Mouse (Mus musculus) kidney, embryonic 14.5 days (tissue): Measurements from ENCODE around the gene Ccn5. TPM values are rescaled to one million over a fixed set of nuclear protein-coding genes. Genes with fewer than 3 reads are reported as not detected.

ENCODE experiments used
- ATAC-seq: fragments of 200-750 bp; cut with Nextera tagmentation; 2 replicates; pipeline ENCODE4 v1.8.0; 2017; ENCODE audit warnings: moderate number of reproducible peaks, mild to moderate bottlenecking, moderate TSS enrichment, moderate library complexity; ENCODE audit not compliant: low FRiP score, low TSS enrichment
- H3K27ac ChIP-seq: fragments of 300-500 bp; sonication (generic); 2 replicates; pipeline ENCODE4 v1.5.1; 2014; ENCODE audit warnings: low read depth, mild to moderate bottlenecking, low read length, moderate library complexity, mixed read lengths
- H3K27me3 ChIP-seq: fragments of 300-500 bp; sonication (generic); 2 replicates; pipeline ENCODE4 v1.6.1; 2014; ENCODE audit warnings: mild to moderate bottlenecking, low read length; ENCODE audit not compliant: control insufficient read depth, insufficient read depth
- H3K36me3 ChIP-seq: fragments of 300-500 bp; sonication (generic); 2 replicates; pipeline ENCODE4 v1.6.1; 2014; ENCODE audit warnings: low read length, mixed read lengths; ENCODE audit not compliant: control insufficient read depth, insufficient read depth
- H3K4me1 ChIP-seq: fragments of 300-500 bp; sonication (generic); 2 replicates; pipeline ENCODE4 v1.6.1; 2014; ENCODE audit warnings: low read length, mixed read lengths; ENCODE audit not compliant: control insufficient read depth, insufficient read depth
- H3K4me2 ChIP-seq: fragments of 300-500 bp; sonication (generic); replicated peaks from 2 replicates; pipeline ENCODE4 v1.6.1; 2014; ENCODE audit warnings: low read depth, mild to moderate bottlenecking, low read length
- H3K4me3 ChIP-seq: fragments of 300-500 bp; sonication (generic); 2 replicates; pipeline ENCODE4 v1.5.1; 2014; ENCODE audit warnings: mild to moderate bottlenecking, low read length
- H3K9ac ChIP-seq: fragments of 300-500 bp; sonication (generic); 2 replicates; pipeline ENCODE4 v1.6.1; 2014; ENCODE audit warnings: low read depth, mild to moderate bottlenecking, low read length, moderate library complexity
- H3K9me3 ChIP-seq: fragments of 300-500 bp; sonication (generic); 2 replicates; pipeline ENCODE4 v1.6.1; 2016; ENCODE audit warnings: low read length; ENCODE audit not compliant: control insufficient read depth
- WGBS: fragments of 180-500 bp; shearing (Covaris S2); extraction: QIAGEN DNeasy Blood & Tissue Kit; methylation state at CpG from one replicate; pipeline ENCODE4 v1.1.7; 2014; 5-methylcytosine and 5-hydroxymethylcytosine counted together
- polyA plus RNA-seq: library from polyadenylated mRNA; unstranded; fragments of >200 nt; fragmentation: Nextera tagmentation; extraction: Ambion mirVana; gene quantifications from 2 replicates; pipeline ENCODE4 v1.2.1, GENCODE M21; 2014

The Ccn5 gene
- 0.11 and 0.28 TPM in 2 replicates for polyA plus RNA-seq

GRCm38 (mm10) chr2:163820607-163821006 is at the start of gene Ccn5:
Ccn5 (plus strand) TSS chr2:163820861.
- ATAC-seq, result no peak
- 73% methylated on average over 4 of the region's 4 CpGs for WGBS

GRCm38 (mm10) chr2:163776661-163777060 is 44.0 kb upstream of the Ccn5 start:
- 24% methylated on average over 13 of the region's 13 CpGs for WGBS
- no peak for ATAC-seq

More at GRCm38 (mm10) chr2:163820607-163821006, at the start of gene Ccn5:
- H3K9ac ChIP-seq, result no peak within 1 kb of the TSS
- H3K36me3 ChIP-seq, result no peaks in the 10 kb centered on the region
- 0 out of 2 replicates have a peak, but pooled peaks cover 2% of the 10 kb centered on the region for H3K27me3 ChIP-seq
- H3K4me2 ChIP-seq, result no peak within 1 kb of the TSS
- no peak within 1 kb of the TSS for H3K27ac ChIP-seq
- H3K9me3 ChIP-seq, result no peaks in the 10 kb centered on the region
- peaks cover 3% of the 10 kb centered on the region; the same call in 1 of the 2 replicates for H3K4me1 ChIP-seq
- H3K4me3 ChIP-seq, result no peak within 1 kb of the TSS

GRCm38 (mm10) chr2:163777061-163777460 is 43.6 kb upstream of the Ccn5 start:
- Histone ChIP-seq H3K4me3 (no peak overlapping the region), H3K4me2 (no peak overlapping the region), H3K27ac (no peak overlapping the region), H3K36me3 (no peaks in the 10 kb centered on the region), H3K27me3 (no peaks in the 10 kb centered on the region), H3K9ac (no peak overlapping the region), H3K9me3 (no peaks in the 10 kb centered on the region), H3K4me1 (no peaks in the 10 kb centered on the region)
- 3% methylated on average over 2 of the region's 2 CpGs for WGBS
- ATAC-seq, result no peak

More at GRCm38 (mm10) chr2:163776661-163777060, 44.0 kb upstream of the Ccn5 start:
- H3K9ac ChIP-seq, result no peak overlapping the region
- no peak overlapping the region for H3K27ac ChIP-seq
- H3K36me3 ChIP-seq, result no peaks in the 10 kb centered on the region
- H3K27me3 ChIP-seq, result no peaks in the 10 kb centered on the region
- H3K4me3 ChIP-seq, result no peak overlapping the region
- no peaks in the 10 kb centered on the region for H3K4me1 ChIP-seq
- no peaks in the 10 kb centered on the region for H3K9me3 ChIP-seq
- no peak overlapping the region for H3K4me2 ChIP-seq

- Histone ChIP-seq H3K4me3 (no peak overlapping the region), H3K4me1 (no peaks in the 10 kb centered on the region), H3K27me3 (no peaks in the 10 kb centered on the region), H3K36me3 (no peaks in the 10 kb centered on the region), H3K9ac (no peak overlapping the region), H3K27ac (no peak overlapping the region), H3K9me3 (no peaks in the 10 kb centered on the region), H3K4me2 (no peak overlapping the region)
- WGBS, result 73% methylated on average over 4 of the region's 4 CpGs
- ATAC-seq, result no peak
Measured at GRCm38 (mm10) chr2:163778896-163779295, 41.8 kb upstream of the Ccn5 start.

- no peak overlapping the region for H3K4me3 ChIP-seq
- H3K36me3 ChIP-seq, result no peaks in the 10 kb centered on the region
- H3K27me3 ChIP-seq, result no peaks in the 10 kb centered on the region
- no peak overlapping the region for H3K27ac ChIP-seq
- no peak overlapping the region for H3K9ac ChIP-seq
- WGBS, result 90% methylated on average over 6 of the region's 6 CpGs
- H3K4me1 ChIP-seq, result no peaks in the 10 kb centered on the region
- no peak overlapping the region for H3K4me2 ChIP-seq
- no peaks in the 10 kb centered on the region for H3K9me3 ChIP-seq
- ATAC-seq, result no peak
Measured at GRCm38 (mm10) chr2:163783368-163783767, 37.3 kb upstream of the Ccn5 start.

GRCm38 (mm10) chr2:163783901-163784300 is 36.8 kb upstream of the Ccn5 start:
- no peak overlapping the region for H3K4me3 ChIP-seq
- no peak for ATAC-seq
- WGBS, result 57% methylated on average over 4 of the region's 4 CpGs

GRCm38 (mm10) chr2:163787086-163787485 is 33.6 kb upstream of the Ccn5 start:
- Histone ChIP-seq H3K27ac (no peak overlapping the region), H3K4me2 (no peak overlapping the region), H3K36me3 (no peaks in the 10 kb centered on the region), H3K9ac (no peak overlapping the region), H3K27me3 (no peaks in the 10 kb centered on the region), H3K4me1 (no peaks in the 10 kb centered on the region), H3K9me3 (no peaks in the 10 kb centered on the region), H3K4me3 (no peak overlapping the region)
- 84% methylated on average over 6 of the region's 6 CpGs for WGBS
- ATAC-seq, result no peak

More at GRCm38 (mm10) chr2:163783901-163784300, 36.8 kb upstream of the Ccn5 start:
- Histone ChIP-seq H3K9me3 (no peaks in the 10 kb centered on the region), H3K27ac (no peak overlapping the region), H3K4me2 (no peak overlapping the region), H3K4me1 (no peaks in the 10 kb centered on the region), H3K27me3 (no peaks in the 10 kb centered on the region), H3K9ac (no peak overlapping the region), H3K36me3 (no peaks in the 10 kb centered on the region)

GRCm38 (mm10) chr2:163787709-163788108 is 33.0 kb upstream of the Ccn5 start:
- Histone ChIP-seq H3K4me3 (no peak overlapping the region), H3K4me2 (no peak overlapping the region), H3K9me3 (no peaks in the 10 kb centered on the region), H3K4me1 (no peaks in the 10 kb centered on the region), H3K27me3 (no peaks in the 10 kb centered on the region), H3K27ac (no peak overlapping the region), H3K36me3 (no peaks in the 10 kb centered on the region), H3K9ac (no peak overlapping the region)
- WGBS, result 50% methylated on average over 3 of the region's 3 CpGs
- 0 out of 2 replicates have a peak, but pooled peaks have one; percentile 35 for ATAC-seq

- ATAC-seq, result peak; percentile 62; the same call in 1 of the 2 replicates
Measured at GRCm38 (mm10) chr2:163788484-163788883, 32.2 kb upstream of the Ccn5 start.

More at GRCm38 (mm10) chr2:163788484-163788883, 32.2 kb upstream of the Ccn5 start:
- Histone ChIP-seq H3K4me3 (no peak overlapping the region), H3K4me1 (no peaks in the 10 kb centered on the region), H3K27me3 (no peaks in the 10 kb centered on the region), H3K36me3 (no peaks in the 10 kb centered on the region), H3K9me3 (no peaks in the 10 kb centered on the region), H3K9ac (no peak overlapping the region), H3K27ac (no peak overlapping the region), H3K4me2 (no peak overlapping the region)
- 78% methylated on average over 4 of the region's 4 CpGs for WGBS
